Mouse (Mus musculus): Measurements from ENCODE around the gene Sh3gl3. TPM values are rescaled to one million over a fixed set of nuclear protein-coding genes. Genes with fewer than 3 reads are reported as not detected.

The Sh3gl3 gene
- total RNA-seq, 1 experiment from 2014 or later = not detected

DNA sequence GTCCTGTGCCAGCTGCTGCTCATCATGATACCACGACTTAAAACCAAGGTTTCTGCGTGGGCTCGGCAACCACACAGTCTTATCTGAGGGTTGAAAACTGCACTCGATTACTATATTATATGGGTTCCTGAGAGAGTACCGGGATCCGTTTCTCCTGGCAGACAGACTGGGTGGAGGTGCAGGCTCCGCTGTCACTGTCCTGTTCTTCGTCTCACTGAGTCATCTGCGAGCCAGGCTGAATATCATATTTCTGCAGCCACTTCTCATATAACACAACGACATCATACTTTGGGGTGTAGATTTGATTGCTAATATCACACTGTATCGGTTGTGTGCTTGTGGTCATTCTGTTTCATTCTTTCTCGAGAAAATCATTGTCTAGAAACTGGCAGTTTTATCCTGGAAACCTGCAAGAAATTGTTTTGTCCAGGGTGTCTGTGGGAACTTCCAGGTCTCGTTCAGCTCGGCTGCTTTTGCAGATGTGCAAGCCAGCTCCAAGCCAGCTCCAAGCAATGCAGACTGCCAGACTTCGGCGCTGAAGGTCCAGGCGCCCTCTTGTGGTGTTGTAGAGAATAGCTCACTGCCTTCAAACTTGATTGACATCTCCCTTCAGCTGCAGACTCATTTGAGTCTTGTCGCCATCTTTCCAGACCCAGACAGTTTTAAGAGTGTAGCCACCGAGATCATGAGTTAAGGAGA, 100.5 kb downstream of the Sh3gl3 start:
- ATAC-seq (ENCODE audit: extremely low read depth, insufficient number of reproducible peaks, low FRiP score, poor library complexity, severe bottlenecking) = no peak

DNA sequence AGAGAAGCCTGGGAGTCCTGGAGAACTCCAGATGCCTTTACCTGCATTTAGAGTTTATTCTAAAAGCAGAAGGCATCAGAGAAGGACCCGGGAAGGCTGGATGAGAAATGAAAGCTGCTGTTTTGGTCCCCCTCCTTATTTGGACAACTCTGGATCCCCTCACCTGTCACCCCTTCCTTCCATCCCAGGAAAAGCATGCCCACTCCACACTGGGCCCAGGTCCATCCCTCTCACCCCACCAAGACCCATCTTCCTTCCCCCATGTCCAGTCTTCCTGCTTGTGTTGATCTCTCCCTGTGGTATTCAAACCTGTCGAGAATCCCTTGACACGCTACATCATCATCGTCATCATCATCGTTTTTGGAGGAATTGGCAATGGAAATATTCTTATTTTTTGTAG, 101.3 kb downstream of the Sh3gl3 start:
- no peak for ATAC-seq (ENCODE audit: extremely low read depth, insufficient number of reproducible peaks, low FRiP score, poor library complexity, severe bottlenecking)

DNA sequence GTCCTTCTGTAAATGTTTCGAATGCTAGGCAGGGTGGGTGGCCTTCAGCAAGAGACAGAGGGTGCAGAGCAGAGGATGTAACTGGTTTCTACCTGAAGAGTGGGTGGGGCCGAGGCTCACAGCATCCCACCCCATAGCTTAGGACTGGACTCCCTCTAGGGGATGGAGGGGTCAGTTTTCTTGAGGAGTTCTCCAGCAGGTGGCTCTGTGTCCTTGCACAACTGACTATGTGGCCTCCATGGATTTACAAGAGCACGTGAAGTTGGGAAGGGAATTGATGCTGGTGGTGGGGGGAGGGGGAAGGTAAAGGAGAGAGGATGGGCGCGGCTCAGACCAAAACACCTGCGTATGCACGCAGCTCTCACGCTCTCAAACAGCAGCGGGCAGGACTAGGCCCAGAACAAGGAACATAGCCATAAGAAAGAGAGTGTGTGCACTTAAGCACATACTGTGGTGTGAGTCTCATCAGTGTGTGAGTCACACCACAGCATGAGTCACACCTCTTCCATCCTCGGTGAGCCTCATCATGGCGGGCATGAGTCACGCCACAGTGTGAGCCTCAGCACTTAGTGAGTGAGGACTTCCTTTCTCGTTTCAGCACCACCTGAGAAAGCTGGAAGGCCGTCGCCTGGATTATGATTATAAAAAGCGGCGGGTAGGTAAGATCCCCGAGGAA, 102.0 kb downstream of the Sh3gl3 start:
- no peak for ATAC-seq (ENCODE audit: extremely low read depth, insufficient number of reproducible peaks, low FRiP score, poor library complexity, severe bottlenecking)

DNA sequence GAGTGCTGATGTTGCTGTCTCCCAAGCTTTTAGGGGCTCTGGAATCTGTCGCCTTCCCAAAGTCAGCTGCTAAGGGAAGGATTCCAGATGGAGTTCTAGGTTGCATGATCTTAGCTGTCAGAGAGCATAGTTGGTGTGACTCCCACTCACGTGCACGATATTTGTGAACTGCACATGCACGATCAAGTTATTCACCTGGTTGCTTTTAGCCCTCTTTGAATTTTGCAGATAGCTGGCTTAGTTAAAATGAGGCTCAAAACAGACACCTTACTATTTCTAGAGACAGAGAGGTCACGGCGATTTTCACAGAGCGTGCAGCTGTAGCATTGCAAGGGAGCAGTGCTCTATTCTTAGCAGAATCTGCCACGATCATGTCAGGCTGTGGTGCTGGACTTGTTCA, 108.4 kb downstream of the Sh3gl3 start:
- ATAC-seq (ENCODE audit: extremely low read depth, insufficient number of reproducible peaks, low FRiP score, poor library complexity, severe bottlenecking) = no peak

DNA sequence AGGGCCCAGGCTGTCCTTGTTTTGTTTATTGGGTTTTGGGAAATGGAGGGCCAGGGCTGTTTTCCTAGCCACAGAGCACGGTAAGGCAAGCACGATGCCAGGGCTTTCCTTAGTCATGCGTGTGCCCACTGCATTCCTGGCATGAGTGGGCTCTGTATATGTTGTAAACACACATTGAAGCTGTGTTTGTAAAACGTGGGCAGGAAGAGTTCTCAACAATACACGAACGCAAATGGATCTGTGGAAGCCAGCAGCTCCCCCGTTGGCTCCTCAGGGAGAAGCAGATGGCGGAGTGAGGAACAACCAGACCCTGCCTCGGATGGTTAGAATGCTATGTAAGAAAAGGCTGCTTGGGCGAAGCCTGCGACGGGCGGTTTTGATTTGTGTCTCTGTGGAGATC, 108.8 kb downstream of the Sh3gl3 start:
- no peak for ATAC-seq (ENCODE audit: extremely low read depth, insufficient number of reproducible peaks, low FRiP score, poor library complexity, severe bottlenecking)

DNA sequence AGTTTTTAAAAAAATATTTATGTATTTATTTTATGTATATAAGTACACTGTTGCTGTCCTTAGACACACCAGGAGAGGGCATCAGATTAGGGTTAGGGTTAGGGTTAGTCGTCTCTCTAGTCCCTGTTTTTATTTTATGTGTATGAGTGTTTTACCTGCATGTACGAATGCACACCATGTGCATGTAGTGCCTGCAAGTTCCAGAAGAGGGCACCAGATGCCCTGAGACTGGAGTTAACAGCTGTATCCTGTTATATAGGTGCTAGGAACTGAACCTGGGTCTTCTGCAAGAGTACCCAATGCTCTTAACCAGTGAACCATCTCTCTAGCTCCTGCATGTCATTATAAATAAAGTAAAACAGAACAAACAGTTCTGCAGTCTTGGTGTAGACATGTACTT, 113.6 kb downstream of the Sh3gl3 start:
- no peak for ATAC-seq (ENCODE audit: extremely low read depth, insufficient number of reproducible peaks, low FRiP score, poor library complexity, severe bottlenecking)

DNA sequence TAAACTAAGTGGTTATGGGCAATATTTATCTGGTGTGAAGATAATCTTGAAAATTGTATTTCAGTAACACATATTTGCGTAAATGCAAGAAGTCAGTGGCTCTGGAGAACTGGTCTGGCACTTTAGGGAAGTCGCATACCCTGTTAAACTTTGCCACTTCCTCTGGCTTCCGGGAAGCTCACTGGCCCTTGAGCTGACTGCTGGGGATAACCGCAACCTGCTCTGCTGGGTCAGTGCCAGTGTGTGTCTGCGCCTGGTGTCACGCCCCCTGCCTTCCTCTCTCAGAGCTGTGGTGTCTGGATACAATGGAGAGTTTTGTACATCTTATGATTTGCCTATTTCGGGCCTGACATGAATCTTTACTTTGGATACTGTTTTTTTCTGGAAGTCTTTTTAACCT, 119.8 kb downstream of the Sh3gl3 start:
- no peak for ATAC-seq (ENCODE audit: extremely low read depth, insufficient number of reproducible peaks, low FRiP score, poor library complexity, severe bottlenecking)

DNA sequence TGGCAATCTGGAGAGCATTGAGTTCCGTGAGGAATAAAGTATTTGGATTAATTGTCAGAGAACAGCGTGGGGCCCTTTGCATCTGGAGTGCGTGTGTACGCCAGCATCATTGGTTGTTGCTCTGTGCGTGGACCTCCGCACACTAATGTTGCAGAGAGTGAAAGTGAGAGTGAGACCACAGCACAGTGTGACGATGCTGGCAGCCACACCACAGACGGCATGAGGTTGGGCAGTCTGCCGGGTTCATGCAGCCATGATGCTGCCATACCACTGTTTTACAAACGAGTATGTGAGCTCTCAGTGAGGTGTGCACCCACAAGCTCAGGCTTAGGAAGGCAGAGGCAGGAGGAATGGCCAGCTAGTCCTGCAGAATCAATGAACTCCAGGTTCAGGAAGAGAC, 120.4 kb downstream of the Sh3gl3 start:
- ATAC-seq (ENCODE audit: extremely low read depth, insufficient number of reproducible peaks, low FRiP score, poor library complexity, severe bottlenecking) = no peak

DNA sequence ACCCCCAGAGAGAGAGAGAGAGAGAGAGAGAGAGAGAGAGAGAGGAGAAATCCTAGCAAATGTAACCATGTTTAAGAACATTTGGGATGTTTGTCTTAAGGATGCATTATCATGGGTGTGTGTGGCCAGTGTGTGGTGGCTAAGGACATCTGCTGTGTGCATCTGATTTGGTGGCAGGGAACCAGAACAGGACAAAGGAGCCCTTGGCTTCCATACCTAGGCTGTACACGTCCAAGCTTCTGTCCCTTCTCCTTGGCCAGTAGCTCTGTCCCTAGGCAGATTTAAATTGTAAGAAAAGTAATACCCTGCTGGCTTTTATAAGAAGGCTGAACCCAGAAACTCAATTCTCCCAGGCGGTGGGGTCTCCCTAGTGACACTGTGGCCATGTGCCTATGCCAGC, 121.0 kb downstream of the Sh3gl3 start:
- no peak for ATAC-seq (ENCODE audit: extremely low read depth, insufficient number of reproducible peaks, low FRiP score, poor library complexity, severe bottlenecking)

DNA sequence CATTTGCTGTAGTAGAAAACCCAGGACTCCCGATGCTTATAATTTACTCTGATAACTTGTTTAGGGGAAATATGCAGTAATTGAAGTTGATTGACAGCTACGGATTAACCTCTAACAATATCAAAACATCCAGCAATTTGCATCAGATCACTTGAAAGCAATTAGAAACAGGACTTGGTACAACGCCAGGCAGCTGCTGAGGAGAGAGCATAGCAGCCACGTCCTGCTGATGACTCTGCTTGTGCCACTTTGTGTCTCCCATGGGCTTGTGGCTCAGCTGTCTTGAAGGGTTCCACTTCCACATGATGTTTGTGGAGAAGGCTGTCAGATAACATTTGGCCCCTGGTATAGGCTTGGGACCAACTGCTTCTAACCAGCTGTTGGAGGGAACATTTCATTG, 134.8 kb downstream of the Sh3gl3 start:
- no peak for ATAC-seq (ENCODE audit: extremely low read depth, insufficient number of reproducible peaks, low FRiP score, poor library complexity, severe bottlenecking)

DNA sequence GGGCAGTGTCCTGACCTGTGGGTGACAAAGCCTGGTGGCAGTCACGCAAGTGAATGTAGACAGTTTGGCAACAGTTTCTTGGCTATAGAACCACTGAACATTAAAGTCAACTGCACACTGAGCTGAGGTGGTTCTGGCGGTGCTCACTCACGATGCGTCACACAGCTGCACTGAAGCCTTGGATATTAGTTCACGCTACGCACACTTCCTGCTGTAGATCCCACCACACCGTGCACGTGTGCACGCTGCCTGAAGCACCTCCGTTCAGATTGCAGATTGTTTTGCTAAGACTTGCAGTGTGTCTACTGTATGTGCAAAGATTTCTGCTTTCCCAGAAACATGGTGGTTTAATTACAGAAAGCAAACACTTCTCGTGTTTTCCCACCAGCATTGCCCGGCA, 144.9 kb downstream of the Sh3gl3 start:
- ATAC-seq (ENCODE audit: extremely low read depth, insufficient number of reproducible peaks, low FRiP score, poor library complexity, severe bottlenecking) = no peak

DNA sequence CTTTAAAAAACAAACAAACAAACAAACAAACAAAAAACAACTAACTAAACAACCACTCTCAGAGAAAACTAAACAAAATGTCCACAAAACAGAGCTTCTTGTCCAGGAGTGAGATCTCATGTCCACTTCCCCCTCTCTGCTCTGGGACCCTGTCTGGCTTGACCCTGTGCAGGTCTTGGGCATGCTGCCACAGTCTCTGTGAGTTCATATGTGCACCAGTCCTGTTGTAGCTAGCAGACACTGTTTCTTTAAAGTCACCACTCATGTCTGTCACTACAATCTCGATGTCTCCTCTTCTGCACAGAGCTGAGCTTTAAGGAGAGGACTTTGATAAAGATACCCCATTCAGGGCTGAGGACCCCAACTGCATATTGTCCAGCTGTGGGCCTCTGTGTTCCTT, 153.0 kb downstream of the Sh3gl3 start:
- ATAC-seq (ENCODE audit: extremely low read depth, insufficient number of reproducible peaks, low FRiP score, poor library complexity, severe bottlenecking) = no peak

DNA sequence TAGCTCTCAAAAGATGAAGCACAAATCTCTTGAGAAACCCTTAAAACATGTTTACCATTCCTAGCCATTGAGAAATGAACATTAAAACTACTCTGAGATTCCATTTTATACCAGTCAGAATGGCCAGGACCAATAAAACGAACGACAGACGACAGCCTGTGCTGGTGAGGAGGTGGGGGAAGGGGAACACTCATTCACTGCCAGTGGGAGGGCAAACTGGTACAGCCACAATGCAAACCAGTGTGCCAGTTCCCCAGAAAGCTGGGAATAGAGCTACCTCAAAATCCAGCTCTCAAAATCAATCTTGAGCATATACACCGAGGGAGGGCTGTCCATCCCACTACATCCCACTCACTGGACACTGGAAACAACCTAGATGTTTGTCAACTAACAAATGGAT, 153.6 kb downstream of the Sh3gl3 start:
- ATAC-seq (ENCODE audit: extremely low read depth, insufficient number of reproducible peaks, low FRiP score, poor library complexity, severe bottlenecking) = no peak

DNA sequence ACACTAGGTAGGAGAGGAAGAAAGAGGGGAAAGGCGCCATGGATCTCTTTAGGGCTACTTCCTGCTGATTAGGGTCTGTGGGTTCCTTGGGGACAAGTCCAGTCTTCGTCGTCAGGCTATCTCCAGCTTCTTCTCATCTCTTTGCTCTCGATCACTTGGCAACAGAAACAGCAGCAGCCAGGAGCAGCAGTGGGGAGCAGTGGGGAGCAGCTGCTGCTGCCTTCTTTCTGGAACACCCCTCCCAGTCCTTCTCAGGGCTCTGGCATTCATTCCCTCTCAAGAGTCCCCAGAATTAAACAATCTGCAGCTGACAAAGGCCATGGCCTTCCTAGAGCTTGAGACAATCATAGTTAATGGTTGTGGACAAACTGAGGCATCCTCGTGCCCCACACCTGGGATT, 154.2 kb downstream of the Sh3gl3 start:
- ATAC-seq (ENCODE audit: extremely low read depth, insufficient number of reproducible peaks, low FRiP score, poor library complexity, severe bottlenecking) = no peak

DNA sequence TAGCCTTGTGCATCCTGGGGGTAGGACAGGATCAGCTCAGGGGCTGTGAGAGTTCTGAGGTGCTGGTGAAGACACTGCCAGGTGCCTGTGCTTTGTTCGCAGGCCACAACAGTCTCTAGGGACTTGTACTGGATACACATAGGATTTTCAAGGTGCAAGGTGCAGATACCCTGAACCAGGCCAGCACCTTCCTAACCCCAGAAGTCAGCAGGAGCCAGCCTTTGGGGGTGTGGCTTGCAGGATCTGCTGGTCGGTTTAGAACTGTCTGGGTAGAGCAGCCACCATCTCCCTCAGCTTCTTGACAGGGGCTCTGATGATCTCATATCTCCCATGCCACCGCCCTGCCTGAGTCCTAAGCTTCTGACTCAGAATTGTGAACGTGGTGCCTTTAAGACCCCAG, 156.2 kb downstream of the Sh3gl3 start:
- no peak for ATAC-seq (ENCODE audit: extremely low read depth, insufficient number of reproducible peaks, low FRiP score, poor library complexity, severe bottlenecking)

DNA sequence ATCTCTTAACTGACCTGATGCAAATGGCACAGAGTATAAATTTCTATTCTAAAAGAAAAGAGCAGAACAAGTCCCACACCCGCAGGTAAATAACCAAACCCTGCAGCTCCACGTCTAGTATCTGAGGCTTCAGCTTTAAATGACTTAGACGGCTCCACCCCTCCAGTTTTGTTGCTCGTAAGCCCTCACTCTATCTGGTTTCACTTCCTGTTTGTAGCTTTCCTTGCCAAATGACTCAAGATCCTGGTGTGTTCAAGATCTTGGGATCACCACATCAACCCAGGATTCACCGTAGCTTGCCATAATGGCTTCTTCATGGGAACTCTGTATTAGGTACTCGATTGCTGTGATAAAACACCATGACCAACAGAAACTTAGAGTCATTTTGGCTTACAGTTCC, 157.2 kb downstream of the Sh3gl3 start:
- ATAC-seq (ENCODE audit: extremely low read depth, insufficient number of reproducible peaks, low FRiP score, poor library complexity, severe bottlenecking) = no peak

DNA sequence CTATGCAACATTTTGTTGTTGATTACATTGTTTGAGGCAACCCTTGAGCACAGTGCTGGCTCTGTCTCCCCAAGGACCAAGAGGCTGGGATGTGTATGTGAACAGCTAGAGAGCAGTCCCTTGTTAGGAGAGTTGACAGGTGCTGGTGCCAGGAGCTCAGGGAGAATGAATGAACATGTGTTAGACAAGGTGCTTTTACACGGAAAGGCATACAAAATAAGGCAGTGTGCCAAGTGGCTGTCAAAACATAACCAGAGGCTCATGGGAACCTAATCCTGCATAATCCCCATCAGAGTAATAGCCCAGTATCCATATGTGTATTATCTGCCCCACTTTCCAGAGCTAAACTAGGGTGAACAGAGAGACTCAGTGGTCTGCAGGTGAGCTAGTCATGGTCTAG, 160.4 kb downstream of the Sh3gl3 start:
- ATAC-seq (ENCODE audit: extremely low read depth, insufficient number of reproducible peaks, low FRiP score, poor library complexity, severe bottlenecking) = no peak

DNA sequence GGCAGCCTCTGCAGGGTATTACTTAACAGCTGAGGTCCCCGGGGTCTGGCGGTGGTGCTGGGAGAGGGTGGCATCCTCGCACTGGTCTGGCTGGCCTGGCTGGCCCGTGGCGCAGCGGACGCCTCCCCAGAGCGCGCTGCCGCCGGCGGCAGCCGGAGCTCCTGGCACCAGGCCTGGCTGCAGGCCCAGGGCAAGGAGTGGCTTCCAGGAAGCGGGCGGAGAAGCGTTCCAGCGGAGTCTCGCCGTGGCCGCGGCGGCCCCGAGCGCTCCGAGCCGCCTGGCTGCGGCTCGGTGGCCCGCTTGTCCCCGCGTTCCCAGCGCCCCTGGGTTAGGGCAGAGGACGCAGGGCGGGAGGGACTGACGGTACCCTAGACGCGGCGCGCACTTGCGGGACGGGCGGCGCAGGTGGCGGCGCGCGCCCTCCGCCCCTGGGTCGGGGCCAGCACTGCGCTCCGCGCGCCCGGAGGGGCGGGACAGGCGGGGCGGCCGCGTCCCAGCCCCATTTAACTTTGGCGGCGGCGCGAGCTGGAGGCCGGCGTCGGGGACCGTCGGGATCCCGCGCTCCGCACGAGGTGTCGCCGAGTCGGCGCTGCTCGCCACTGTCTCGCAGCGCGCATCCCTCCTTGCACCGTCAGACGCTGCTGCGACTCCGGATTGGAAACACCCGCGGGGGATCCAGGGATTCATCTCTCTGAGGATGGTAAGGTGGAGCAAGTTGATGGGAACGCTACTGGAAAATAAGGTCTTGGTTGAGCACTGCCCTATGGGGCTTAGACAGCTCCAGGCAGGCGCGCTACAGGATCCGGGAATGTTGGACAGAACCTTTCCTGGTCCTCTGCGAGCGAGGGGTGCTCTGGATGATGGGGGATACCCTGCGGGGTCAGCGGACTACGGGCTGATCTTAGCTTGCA, 161.8 kb downstream of the Sh3gl3 start, which contains the start of gene Adamtsl3:
TSS of gene Adamtsl3 (plus strand) at position 484 of the 911 bp plus-strand sequence.
- ATAC-seq (ENCODE audit: extremely low read depth, insufficient number of reproducible peaks, low FRiP score, poor library complexity, severe bottlenecking) = no peak

DNA sequence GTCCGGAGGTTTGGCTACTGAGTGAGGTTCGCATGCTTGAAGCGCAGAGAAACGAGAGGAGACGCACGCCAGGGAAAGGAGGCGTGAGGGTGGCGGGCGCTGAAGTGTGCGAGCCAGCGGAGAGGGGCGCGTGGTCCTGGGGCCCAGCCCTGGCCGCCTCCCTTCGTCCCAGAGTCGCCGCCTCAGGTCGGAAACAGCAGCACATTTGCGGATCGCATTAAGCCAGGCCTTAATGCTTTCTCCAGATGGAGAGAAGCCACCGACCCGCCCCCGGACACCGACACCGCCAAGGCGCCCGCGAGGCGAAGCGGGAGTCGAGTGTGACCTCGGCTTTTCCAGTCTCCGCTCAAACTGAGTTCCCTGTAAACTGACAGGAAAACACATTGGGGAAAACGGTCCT, 162.5 kb downstream of the Sh3gl3 start:
- ATAC-seq (ENCODE audit: extremely low read depth, insufficient number of reproducible peaks, low FRiP score, poor library complexity, severe bottlenecking) = no peak

DNA sequence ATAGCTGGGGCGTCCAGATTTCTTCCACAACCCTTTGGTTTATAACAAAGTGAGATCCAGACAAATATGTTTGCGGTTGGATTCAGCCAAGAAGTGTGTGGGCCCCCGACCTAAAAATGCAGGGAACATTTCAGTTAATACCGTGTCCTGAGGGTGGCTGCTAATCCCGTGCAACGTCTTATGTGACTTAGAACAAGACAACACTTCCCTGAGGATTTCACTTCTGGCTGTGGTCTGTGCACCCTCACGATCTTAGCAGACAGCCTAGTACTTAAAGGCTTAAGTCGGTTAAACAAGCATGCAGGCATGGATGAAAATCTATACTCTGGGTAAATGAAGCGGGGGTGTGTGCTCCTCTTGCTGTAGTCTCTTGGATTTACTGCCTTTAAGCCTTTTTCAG, 164.5 kb downstream of the Sh3gl3 start:
- no peak for ATAC-seq (ENCODE audit: extremely low read depth, insufficient number of reproducible peaks, low FRiP score, poor library complexity, severe bottlenecking)

All from neutrophil, adult 5-6 weeks (primary cell).